Mouse (Mus musculus) testis, adult 2 months (tissue): ENCODE data around the gene Rnf180.

ENCODE experiments used
- CTCF ChIP-seq: fragments of 200-500 bp; IDR thresholded peaks from 2 replicates; pipeline ENCODE4 v1.5.1; 2012; ENCODE audit warnings: low read depth, mild to moderate bottlenecking, inconsistent platforms, low read length, moderate library complexity; ENCODE audit not compliant: control insufficient read depth, insufficient read depth, insufficient replicate concordance
- POLR2A ChIP-seq: fragments of 200-500 bp; IDR thresholded peaks from 2 replicates; pipeline ENCODE4 v1.6.1; 2012; ENCODE audit warnings: low read depth, mild to moderate bottlenecking, inconsistent platforms, low read length, moderate library complexity; ENCODE audit not compliant: control insufficient read depth

DNA sequence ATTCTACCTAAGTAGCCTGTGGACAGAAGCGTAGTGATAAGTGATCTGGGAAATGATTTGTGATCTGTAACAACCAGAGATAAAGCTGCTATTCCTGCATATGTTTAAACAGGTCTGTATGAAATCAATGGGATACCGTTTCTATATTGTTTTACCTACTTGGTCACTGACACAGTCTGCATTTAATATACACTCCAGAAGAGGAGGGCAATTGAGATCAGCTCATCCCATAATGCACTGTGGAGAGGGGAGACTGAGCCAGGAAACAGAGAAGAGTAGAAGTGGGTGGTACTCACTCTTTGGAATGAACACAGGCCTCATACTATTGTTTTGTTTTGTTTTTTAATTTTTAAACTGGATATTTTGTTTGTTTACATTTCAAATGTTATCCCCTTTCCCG is 96.0 kb downstream of the Rnf180 start:
- no peak for TF ChIP-seq CTCF
- no peak for TF ChIP-seq POLR2A
